Mouse (Mus musculus) neural tube, embryonic 10.5 days (tissue): Measurements from ENCODE around the gene Map3k14.
"Not testable (repeated sequence)": the region's sequence is repeated elsewhere in the genome, so short reads cannot be mapped to it uniquely, and the experiment has no call there.

Source experiments
- DNase-seq: peaks from one replicate; pipeline ENCODE4 v3.0.0-alpha.2; 2017; ENCODE audit warnings: low spot score; ENCODE audit errors: extremely low spot score

Map3k14 gene

DNA sequence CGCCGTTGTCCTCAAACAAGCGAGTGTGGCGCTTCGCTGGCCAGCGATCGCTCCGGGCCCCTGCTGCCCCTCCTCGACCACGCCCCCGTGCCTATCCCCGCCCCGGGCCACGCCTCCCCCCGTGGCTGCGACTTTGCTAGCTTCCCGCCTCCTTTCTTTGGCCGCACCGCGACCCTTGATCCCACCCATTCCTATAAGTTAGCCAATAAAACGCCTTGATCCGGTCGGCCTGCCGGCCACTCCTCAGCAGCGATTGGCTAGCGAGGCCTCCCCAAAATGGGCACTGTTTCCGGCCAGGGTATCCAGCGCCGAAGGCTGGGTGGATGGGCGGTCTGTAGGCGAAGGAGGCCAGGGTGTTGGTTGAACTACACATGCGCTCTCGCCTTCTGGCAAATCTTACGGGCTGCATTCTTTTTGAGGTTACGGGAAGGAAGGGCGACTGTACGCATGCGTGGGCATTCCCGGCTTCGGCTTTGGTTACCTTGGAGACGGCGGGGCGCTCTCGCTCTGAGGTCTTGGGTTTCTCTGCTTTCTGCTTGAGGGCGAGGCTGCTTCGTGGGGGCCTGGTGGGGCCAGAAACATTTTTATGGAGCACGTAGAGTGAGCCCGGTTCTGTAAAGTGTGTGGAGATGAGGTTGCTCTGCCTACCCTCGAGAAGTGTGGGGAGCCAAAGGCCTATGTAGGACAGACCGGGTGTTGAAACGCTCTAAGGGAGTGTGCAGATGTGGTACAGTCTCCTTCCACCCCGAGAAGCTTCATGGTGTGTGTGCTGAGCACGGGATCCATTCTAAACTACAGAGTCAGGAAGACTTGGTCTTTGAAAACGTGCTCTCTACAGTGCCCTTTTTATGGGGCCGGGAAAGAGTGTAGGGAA lies at the start of gene Map3k14:
Map3k14 (minus strand) TSS at position 127 of the 874 bp plus-strand sequence.
- DNase-seq: peak; percentile 100

GRCm38 (mm10) chr11:103315379-103315778 lies 48.1 kb upstream of the Map3k14 start:
- DNase-seq: no peak

DNA sequence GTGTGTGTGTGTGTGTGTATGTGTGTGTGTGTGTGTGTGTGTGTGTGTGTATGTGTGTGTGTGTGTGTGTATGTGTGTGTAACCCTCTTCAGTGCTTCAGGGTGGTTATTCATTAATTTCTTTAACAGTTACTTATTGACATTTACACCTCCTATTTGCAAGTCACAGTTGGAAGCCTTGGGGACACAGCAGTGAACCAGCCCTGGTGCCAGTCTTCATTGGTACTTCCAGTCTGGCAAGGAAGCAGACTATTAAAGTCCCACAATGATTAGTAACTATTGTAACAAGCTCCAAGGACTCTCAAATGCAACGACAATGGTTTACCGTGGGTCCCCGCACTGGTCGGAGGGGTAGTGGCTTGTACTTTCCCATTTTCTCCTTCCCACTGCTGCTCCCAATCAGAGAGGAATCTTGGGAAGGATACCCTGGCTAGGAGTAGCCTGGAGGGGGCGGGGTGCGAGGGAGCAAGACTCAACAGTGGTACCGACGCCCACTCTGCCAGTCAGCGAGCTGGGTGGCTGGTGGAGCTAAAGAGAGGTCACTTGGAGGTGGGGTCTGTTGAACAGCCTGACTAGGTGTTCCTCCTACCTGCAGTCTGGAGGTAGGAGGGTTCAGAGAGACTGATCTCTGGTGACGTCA lies 47.6 kb upstream of the Map3k14 start:
- DNase-seq: no peak

DNA sequence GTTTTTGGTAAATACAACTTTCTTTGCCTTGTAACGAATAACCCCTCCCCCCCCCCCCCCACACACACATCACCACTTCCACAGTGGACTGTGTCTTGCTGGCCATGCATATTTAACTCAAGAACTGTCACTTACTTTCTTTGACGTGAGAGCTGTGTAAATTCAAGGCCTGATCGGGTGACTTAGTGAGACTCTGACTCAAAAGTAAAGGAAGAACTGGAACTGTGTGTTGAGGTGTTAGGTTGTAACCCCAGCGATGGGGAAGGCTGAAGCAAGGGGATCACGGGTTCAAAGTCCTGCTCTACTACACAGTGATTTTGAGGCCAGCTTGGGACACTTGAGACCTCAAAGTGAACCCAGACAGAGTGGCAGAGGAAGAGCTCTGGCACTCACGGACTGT lies 46.3 kb upstream of the Map3k14 start:
- DNase-seq: no peak

GRCm38 (mm10) chr11:103312655-103313255 lies 45.5 kb upstream of the Map3k14 start:
- DNase-seq: no peak

- DNase-seq: peak; percentile 64
These were observed 44.8 kb upstream of the Map3k14 start for GRCm38 (mm10) chr11:103311960-103312611.

DNA sequence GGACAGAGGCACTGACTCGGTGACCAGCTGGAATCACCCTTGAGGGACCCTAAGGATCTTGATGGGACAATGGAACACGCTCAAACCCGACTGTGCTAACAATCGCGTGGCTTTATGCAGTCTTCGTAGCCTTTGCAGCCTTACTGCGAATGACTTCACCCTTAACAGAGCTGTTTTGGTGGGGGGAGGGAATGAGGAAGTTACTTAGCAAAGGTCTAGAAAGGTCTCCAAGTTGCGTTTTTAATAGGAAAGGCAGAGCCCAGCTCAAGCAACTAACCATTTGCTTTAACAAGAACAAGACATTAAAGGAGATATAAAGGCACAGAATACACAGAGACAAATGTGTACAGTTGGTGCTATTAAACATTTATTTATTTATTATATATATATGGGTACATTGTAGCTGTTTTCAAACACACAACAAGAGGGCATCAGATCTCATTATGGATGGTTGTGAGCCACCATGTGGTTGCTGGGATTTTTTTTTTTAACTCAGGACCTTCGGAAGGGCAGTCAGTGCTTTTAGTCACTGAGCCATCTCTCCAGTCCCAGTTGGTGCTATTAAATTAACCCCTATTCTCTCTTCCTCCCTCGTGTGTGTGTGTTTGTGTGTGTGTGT lies 42.8 kb upstream of the Map3k14 start:
- no peak for DNase-seq

GRCm38 (mm10) chr11:103307910-103308309 lies 40.6 kb upstream of the Map3k14 start:
- no peak for DNase-seq

DNA sequence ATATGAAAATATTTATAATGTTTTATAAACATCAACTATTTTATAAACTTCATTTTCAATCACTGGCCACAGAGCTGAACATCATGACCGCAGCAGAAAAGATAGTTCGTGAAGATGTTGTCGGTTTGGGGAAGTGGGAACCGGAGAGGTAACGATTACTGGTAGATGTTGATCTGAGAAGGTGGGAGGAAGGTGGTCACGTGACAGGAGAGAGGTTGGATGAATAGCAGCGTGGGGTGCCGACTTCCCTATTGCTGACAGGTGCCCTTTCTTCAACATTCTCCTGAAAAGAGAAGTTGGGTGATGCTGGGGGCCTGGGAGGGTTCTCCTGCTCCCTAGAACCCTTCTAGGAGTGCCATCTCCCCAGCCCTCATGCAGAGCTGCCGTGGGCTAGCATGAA lies 37.3 kb upstream of the Map3k14 start:
- no peak for DNase-seq

GRCm38 (mm10) chr11:103294772-103295171 lies 27.5 kb upstream of the Map3k14 start:
- DNase-seq: no peak

DNA sequence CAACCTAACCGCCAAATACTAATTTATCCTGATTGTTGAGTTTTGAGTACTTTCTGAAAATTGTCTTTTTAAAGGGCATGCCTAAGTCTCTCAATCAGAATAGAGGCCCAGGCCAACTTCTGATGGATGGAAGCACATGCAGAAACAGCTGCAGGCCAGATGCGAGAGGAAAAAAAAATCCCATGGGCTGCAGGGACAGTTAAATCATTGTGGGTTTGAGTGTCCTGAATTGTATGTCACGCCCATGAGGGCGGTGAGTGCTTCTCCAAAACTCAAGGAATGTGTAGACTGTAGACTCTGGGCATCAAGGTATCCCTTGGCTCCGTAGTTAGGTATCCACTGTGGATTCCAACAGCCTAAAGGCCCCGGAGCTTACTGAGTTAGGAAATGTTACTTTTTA lies 26.8 kb upstream of the Map3k14 start:
- peak; percentile 61 for DNase-seq

GRCm38 (mm10) chr11:103292890-103293287 lies 25.6 kb upstream of the Map3k14 start:
- DNase-seq: no peak

GRCm38 (mm10) chr11:103292152-103292889 lies 25.0 kb upstream of the Map3k14 start:
- DNase-seq: no peak

DNA sequence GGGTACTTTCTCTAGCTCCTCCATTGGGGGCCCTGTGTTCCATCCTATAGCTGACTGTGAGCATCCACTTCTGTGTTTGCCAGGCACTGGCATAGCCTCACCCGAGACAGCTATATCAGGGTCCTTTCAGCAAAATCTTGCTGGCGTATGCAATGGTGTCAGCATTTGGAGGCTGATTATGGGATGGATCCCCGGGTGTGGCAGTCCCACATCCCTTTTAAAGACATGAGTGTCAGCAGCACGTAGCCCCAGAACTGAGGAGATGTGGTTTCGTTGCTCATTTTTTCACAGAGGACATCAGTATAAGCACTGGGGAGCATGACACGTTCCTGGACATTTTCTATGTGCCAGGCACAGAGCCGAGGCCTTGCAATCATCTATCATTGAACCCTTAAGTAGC lies 23.6 kb upstream of the Map3k14 start:
- not testable (repeated sequence) for DNase-seq

GRCm38 (mm10) chr11:103288291-103288963 lies 21.2 kb upstream of the Map3k14 start:
- DNase-seq: no peak

GRCm38 (mm10) chr11:103286910-103287309 lies 19.6 kb upstream of the Map3k14 start:
- DNase-seq: no peak

DNA sequence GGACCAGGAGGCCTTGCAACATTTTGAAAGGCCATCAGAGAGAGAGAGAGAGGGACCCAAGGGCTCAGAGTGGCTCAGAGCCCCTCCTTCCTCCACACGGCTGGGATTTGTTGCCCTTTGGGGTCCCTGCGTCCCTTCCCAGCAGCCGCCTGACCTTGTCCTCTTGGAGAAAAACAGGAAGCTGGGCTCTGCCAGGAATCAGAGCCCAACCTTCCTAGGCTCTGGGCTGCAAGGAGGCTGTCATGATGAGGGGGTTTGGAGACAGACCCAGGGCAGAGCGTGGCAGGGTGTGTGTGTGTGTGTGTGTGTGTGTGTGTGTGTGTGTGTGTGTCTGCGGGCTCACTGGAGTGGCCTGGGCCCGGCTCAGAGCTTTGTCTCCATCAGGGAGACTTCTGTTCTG lies 18.7 kb upstream of the Map3k14 start:
- no peak for DNase-seq

- DNase-seq: no peak
These were observed 18.0 kb upstream of the Map3k14 start for GRCm38 (mm10) chr11:103285276-103285675.

GRCm38 (mm10) chr11:103281784-103282183 lies 14.5 kb upstream of the Map3k14 start:
- DNase-seq: no peak

GRCm38 (mm10) chr11:103276450-103276849 lies 9.2 kb upstream of the Map3k14 start:
- DNase-seq: no peak
